Mouse (Mus musculus): ENCODE measurements around the gene Lamc2.

DNA sequence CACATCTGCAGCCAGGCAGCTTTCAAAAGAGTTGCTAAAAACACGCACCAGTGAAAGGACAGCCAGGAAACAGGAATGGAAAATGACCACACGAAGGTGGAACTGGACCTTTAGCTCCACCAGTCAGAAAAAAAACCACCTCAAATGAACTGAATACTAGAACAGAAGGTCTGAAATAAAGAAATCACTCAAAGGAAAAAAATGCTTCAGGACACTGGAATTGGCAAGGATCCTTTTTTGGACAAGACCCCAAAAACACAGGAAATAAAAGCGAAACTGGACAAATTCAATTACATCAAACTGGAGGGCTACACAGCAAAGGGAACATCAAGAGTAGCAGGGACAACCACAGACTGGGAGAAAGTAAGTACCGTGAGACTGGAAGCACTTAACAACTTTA is 49.3 kb upstream of the Lamc2 start:
- TF ChIP-seq CTCF (IDR thresholded peaks at IDR 0.05; ENCODE audit: control insufficient read depth, insufficient read depth, low read length) = no peak
- no peak for TF ChIP-seq POLR2A (IDR thresholded peaks at IDR 0.05; ENCODE audit: borderline replicate concordance, control insufficient read depth, low read depth, low read length)
